Mouse (Mus musculus): ENCODE results near the gene Gcfc2. TPM values are rescaled to one million over a fixed set of nuclear protein-coding genes. Genes with fewer than 3 reads are reported as not detected.

Gcfc2 gene
- total RNA-seq (2014; fragmentation: Nextera tagmentation), result 69.0 and 77.4 TPM in 2 replicates
- 48.2 and 57.4 TPM in 2 replicates for total RNA-seq (2017)
- polyA plus RNA-seq (2012), result 5.0 and 5.9 TPM in 2 replicates

- peak; percentile 82 for ATAC-seq (ENCODE audit: extremely low read depth, insufficient number of reproducible peaks, low FRiP score, poor library complexity, severe bottlenecking)
- no peaks in the 10 kb centered on the region for H3K9me3 ChIP-seq (replicated peaks)
These were observed at the start of gene Gcfc2 for GRCm38 (mm10) chr6:81923523-81924142. TSS of gene Gcfc2 (plus strand) at chr6:81923669.

GRCm38 (mm10) chr6:81895678-81896230, 27.7 kb upstream of the Gcfc2 start:
- ATAC-seq (ENCODE audit: extremely low read depth, insufficient number of reproducible peaks, low FRiP score, poor library complexity, severe bottlenecking) (no peak), DNase-seq (ENCODE audit: low spot score) (no peak)
- Histone ChIP-seq H3K4me1 (ENCODE audit: insufficient read depth, low read depth, low read length) (no peaks in the 10 kb centered on the region), H3K36me3 (replicated peaks) (no peaks in the 10 kb centered on the region), H3K4me3 (ENCODE audit: low read depth, low read length) (no peak overlapping the region), H3K27me3 (ENCODE audit: insufficient read depth, low read length) (no peaks in the 10 kb centered on the region), H3K9me3 (replicated peaks) (peaks cover 4% of the 10 kb centered on the region)
- TF ChIP-seq POLR2AphosphoS5 (IDR thresholded peaks at IDR 0.05; ENCODE audit: insufficient replicate concordance, low read depth, low read length) (no peak), CTCF (IDR thresholded peaks at IDR 0.05; ENCODE audit: low read depth, low read length) (no peak), GATA2 (IDR thresholded peaks at IDR 0.05; ENCODE audit: borderline replicate concordance, low read depth, low read length) (no peak), TAL1 (conservative IDR thresholded peaks at IDR 0.05; ENCODE audit: low read depth, low read length) (no peak), GATA1 (IDR thresholded peaks at IDR 0.05; ENCODE audit: borderline replicate concordance, low read length) (no peak)

More at GRCm38 (mm10) chr6:81923523-81924142, at the start of gene Gcfc2:
- H3K4me3 ChIP-seq (ENCODE audit: low read depth, low read length), result peak within 1 kb of the TSS; percentile 89
- no peaks in the 10 kb centered on the region for H3K27me3 ChIP-seq (ENCODE audit: insufficient read depth, low read length)
- TF ChIP-seq CTCF (IDR thresholded peaks at IDR 0.05; ENCODE audit: low read depth, low read length) (no peak), GATA2 (IDR thresholded peaks at IDR 0.05; ENCODE audit: borderline replicate concordance, low read depth, low read length) (no peak), POLR2AphosphoS5 (IDR thresholded peaks at IDR 0.05; ENCODE audit: insufficient replicate concordance, low read depth, low read length) (no peak), GATA1 (IDR thresholded peaks at IDR 0.05; ENCODE audit: borderline replicate concordance, low read length) (no peak), TAL1 (conservative IDR thresholded peaks at IDR 0.05; ENCODE audit: low read depth, low read length) (no peak)
- H3K36me3 ChIP-seq (replicated peaks), result peaks cover 37% of the 10 kb centered on the region
- peaks cover 33% of the 10 kb centered on the region for H3K4me1 ChIP-seq (ENCODE audit: insufficient read depth, low read depth, low read length)
- peak; percentile 82 for DNase-seq (ENCODE audit: low spot score)

GRCm38 (mm10) chr6:81910302-81910855, 13.1 kb upstream of the Gcfc2 start:
- TF ChIP-seq TAL1 (conservative IDR thresholded peaks at IDR 0.05; ENCODE audit: low read depth, low read length), result no peak
- TF ChIP-seq CTCF (IDR thresholded peaks at IDR 0.05; ENCODE audit: low read depth, low read length), result no peak
- no peak for TF ChIP-seq GATA2 (IDR thresholded peaks at IDR 0.05; ENCODE audit: borderline replicate concordance, low read depth, low read length)
- TF ChIP-seq POLR2AphosphoS5 (IDR thresholded peaks at IDR 0.05; ENCODE audit: insufficient replicate concordance, low read depth, low read length), result no peak
- no peak for TF ChIP-seq GATA1 (IDR thresholded peaks at IDR 0.05; ENCODE audit: borderline replicate concordance, low read length)

GRCm38 (mm10) chr6:81911244-81911643, 12.2 kb upstream of the Gcfc2 start:
- no peak for ATAC-seq (ENCODE audit: extremely low read depth, insufficient number of reproducible peaks, low FRiP score, poor library complexity, severe bottlenecking)
- H3K36me3 ChIP-seq (replicated peaks), result no peaks in the 10 kb centered on the region
- TF ChIP-seq GATA2 (IDR thresholded peaks at IDR 0.05; ENCODE audit: borderline replicate concordance, low read depth, low read length) (no peak), GATA1 (IDR thresholded peaks at IDR 0.05; ENCODE audit: borderline replicate concordance, low read length) (no peak), CTCF (IDR thresholded peaks at IDR 0.05; ENCODE audit: low read depth, low read length) (no peak), TAL1 (conservative IDR thresholded peaks at IDR 0.05; ENCODE audit: low read depth, low read length) (no peak), POLR2AphosphoS5 (IDR thresholded peaks at IDR 0.05; ENCODE audit: insufficient replicate concordance, low read depth, low read length) (no peak)
- H3K9me3 ChIP-seq (replicated peaks), result no peaks in the 10 kb centered on the region
- H3K27me3 ChIP-seq (ENCODE audit: insufficient read depth, low read length), result 0 out of 2 replicates have a peak, but pooled peaks cover 1% of the 10 kb centered on the region
- DNase-seq (ENCODE audit: low spot score), result no peak
- no peak overlapping the region for H3K4me3 ChIP-seq (ENCODE audit: low read depth, low read length)
- H3K4me1 ChIP-seq (ENCODE audit: insufficient read depth, low read depth, low read length), result no peaks in the 10 kb centered on the region

More at GRCm38 (mm10) chr6:81910302-81910855, 13.1 kb upstream of the Gcfc2 start:
- Histone ChIP-seq H3K27me3 (ENCODE audit: insufficient read depth, low read length) (no peaks in the 10 kb centered on the region), H3K4me3 (ENCODE audit: low read depth, low read length) (no peak overlapping the region), H3K36me3 (replicated peaks) (no peaks in the 10 kb centered on the region), H3K4me1 (ENCODE audit: insufficient read depth, low read depth, low read length) (no peaks in the 10 kb centered on the region), H3K9me3 (replicated peaks) (no peaks in the 10 kb centered on the region)
- no peak for ATAC-seq (ENCODE audit: extremely low read depth, insufficient number of reproducible peaks, low FRiP score, poor library complexity, severe bottlenecking)
- DNase-seq (ENCODE audit: low spot score), result no peak

- no peak for DNase-seq (ENCODE audit: low spot score)
- TF ChIP-seq GATA1 (IDR thresholded peaks at IDR 0.05; ENCODE audit: borderline replicate concordance, low read length), result no peak
- no peak for TF ChIP-seq GATA2 (IDR thresholded peaks at IDR 0.05; ENCODE audit: borderline replicate concordance, low read depth, low read length)
- no peak for TF ChIP-seq POLR2AphosphoS5 (IDR thresholded peaks at IDR 0.05; ENCODE audit: insufficient replicate concordance, low read depth, low read length)
- no peak for TF ChIP-seq TAL1 (conservative IDR thresholded peaks at IDR 0.05; ENCODE audit: low read depth, low read length)
- TF ChIP-seq CTCF (IDR thresholded peaks at IDR 0.05; ENCODE audit: low read depth, low read length), result no peak
These were observed 11.8 kb upstream of the Gcfc2 start for GRCm38 (mm10) chr6:81911713-81912112.

GRCm38 (mm10) chr6:81912177-81912576, 11.3 kb upstream of the Gcfc2 start:
- no peak for TF ChIP-seq GATA2 (IDR thresholded peaks at IDR 0.05; ENCODE audit: borderline replicate concordance, low read depth, low read length)
- no peak for TF ChIP-seq GATA1 (IDR thresholded peaks at IDR 0.05; ENCODE audit: borderline replicate concordance, low read length)
- no peak for TF ChIP-seq POLR2AphosphoS5 (IDR thresholded peaks at IDR 0.05; ENCODE audit: insufficient replicate concordance, low read depth, low read length)
- TF ChIP-seq TAL1 (conservative IDR thresholded peaks at IDR 0.05; ENCODE audit: low read depth, low read length), result no peak
- no peak for TF ChIP-seq CTCF (IDR thresholded peaks at IDR 0.05; ENCODE audit: low read depth, low read length)
- H3K4me3 ChIP-seq (ENCODE audit: low read depth, low read length), result no peak overlapping the region
- 0 out of 2 replicates have a peak, but pooled peaks cover 4% of the 10 kb centered on the region for H3K27me3 ChIP-seq (ENCODE audit: insufficient read depth, low read length)
- no peaks in the 10 kb centered on the region for H3K36me3 ChIP-seq (replicated peaks)
- H3K4me1 ChIP-seq (ENCODE audit: insufficient read depth, low read depth, low read length), result no peaks in the 10 kb centered on the region
- ATAC-seq (ENCODE audit: extremely low read depth, insufficient number of reproducible peaks, low FRiP score, poor library complexity, severe bottlenecking), result no peak
- H3K9me3 ChIP-seq (replicated peaks), result no peaks in the 10 kb centered on the region
- no peak for DNase-seq (ENCODE audit: low spot score)

More at GRCm38 (mm10) chr6:81911713-81912112, 11.8 kb upstream of the Gcfc2 start:
- Histone ChIP-seq H3K9me3 (replicated peaks) (no peaks in the 10 kb centered on the region), H3K27me3 (ENCODE audit: insufficient read depth, low read length) (0 out of 2 replicates have a peak, but pooled peaks cover 4% of the 10 kb centered on the region), H3K4me1 (ENCODE audit: insufficient read depth, low read depth, low read length) (no peaks in the 10 kb centered on the region), H3K4me3 (ENCODE audit: low read depth, low read length) (no peak overlapping the region), H3K36me3 (replicated peaks) (no peaks in the 10 kb centered on the region)
- no peak for ATAC-seq (ENCODE audit: extremely low read depth, insufficient number of reproducible peaks, low FRiP score, poor library complexity, severe bottlenecking)
